Mouse (Mus musculus) cerebellum, adult 2 months (tissue): ENCODE measurements around the gene Pou2af1.

ENCODE experiments used
- CTCF ChIP-seq: fragments of 200-500 bp; IDR thresholded peaks from 2 replicates; pipeline ENCODE4 v1.5.1; 2011; ENCODE audit warnings: low read depth, mild to moderate bottlenecking, control low read depth, low read length, moderate library complexity, borderline replicate concordance; ENCODE audit not compliant: insufficient read depth
- POLR2A ChIP-seq: fragments of 200-500 bp; IDR thresholded peaks from 2 replicates; pipeline ENCODE4 v1.6.1; 2011; ENCODE audit warnings: low read length, control low read depth, borderline replicate concordance; ENCODE audit not compliant: insufficient read depth

DNA sequence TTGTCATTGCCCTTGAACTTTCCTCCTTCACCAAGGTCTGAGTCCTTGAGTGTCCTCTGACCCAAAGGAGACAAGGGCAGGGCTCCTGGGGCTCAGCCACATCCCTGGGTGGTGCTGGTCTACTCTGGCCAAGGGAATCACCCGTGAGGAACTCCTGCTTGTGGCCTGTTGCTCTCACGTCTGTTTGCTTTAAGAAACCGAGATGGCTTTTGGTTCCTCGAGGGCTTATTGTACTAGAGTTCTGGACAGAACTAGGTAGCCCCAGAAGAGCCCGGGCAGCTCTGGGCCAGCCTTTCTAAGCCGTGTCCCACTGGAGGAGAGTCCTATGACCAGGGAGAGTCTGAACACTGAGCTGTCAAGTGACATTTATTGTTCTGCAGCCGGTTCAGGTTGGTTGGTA lies 44.4 kb upstream of the Pou2af1 start:
- TF ChIP-seq POLR2A (no peak), CTCF (no peak)
